Mouse (Mus musculus) myocyte (in vitro differentiated cells): ENCODE results near the gene Commd1. TPM values are rescaled to one million over a fixed set of nuclear protein-coding genes. Genes with fewer than 3 reads are reported as not detected.
A peak's percentile ranks its signal among the peaks of the same experiment; 100 is the strongest.

Experiments
- H3K27me3 ChIP-seq: one replicate; pipeline ENCODE4 v1.6.1; 2011; ENCODE audit not compliant: control insufficient read depth, insufficient read depth, insufficient read length
- H3K36me3 ChIP-seq: one replicate; pipeline ENCODE4 v1.6.1; 2011; ENCODE audit not compliant: control insufficient read depth, insufficient read depth
- H3K4me2 ChIP-seq: one replicate; pipeline ENCODE4 v1.6.1; 2011; ENCODE audit warnings: low read depth, control low read depth
- H3K4me3 ChIP-seq: one replicate; pipeline ENCODE4 v1.5.1; 2011; ENCODE audit warnings: mild to moderate bottlenecking, control low read depth, moderate library complexity
- H3K79me2 ChIP-seq: one replicate; pipeline ENCODE4 v1.6.1; 2011; ENCODE audit not compliant: control insufficient read depth, insufficient read depth
- H3ac ChIP-seq: one replicate; pipeline ENCODE4 v1.6.1; 2011; ENCODE audit not compliant: control insufficient read depth, insufficient read length
- CEBPB ChIP-seq: IDR thresholded peaks from 2 replicates; pipeline ENCODE4 v1.6.1; 2011; ENCODE audit warnings: mild to moderate bottlenecking, moderate library complexity; ENCODE audit not compliant: poor library complexity, insufficient read depth, severe bottlenecking
- E2F4 ChIP-seq: IDR thresholded peaks from one replicate; pipeline ENCODE4 v1.6.1; 2011; ENCODE audit warnings: mild to moderate bottlenecking, control low read depth, moderate library complexity; ENCODE audit not compliant: insufficient read depth
- MAX ChIP-seq: IDR thresholded peaks from one replicate; pipeline ENCODE4 v1.6.1; 2011; ENCODE audit warnings: low read depth, mild to moderate bottlenecking, control low read depth
- MYOD1 ChIP-seq, 3 experiments: IDR thresholded peaks; one replicate each; pipeline ENCODE4 v1.6.1; 2011; ENCODE audit warnings: control low read depth in 2 of 3, low read depth in 2 of 3, mild to moderate bottlenecking in 2 of 3, moderate library complexity in 1 of 3; ENCODE audit not compliant: insufficient read length in 2 of 3, control insufficient read depth in 1 of 3
- MYOG ChIP-seq, 3 experiments: IDR thresholded peaks; one replicate each; pipeline ENCODE4 v1.6.1; 2011; ENCODE audit warnings: control low read depth in 2 of 3, low read depth in 2 of 3, mild to moderate bottlenecking in 2 of 3; ENCODE audit not compliant: insufficient read length in 2 of 3, control insufficient read depth in 1 of 3, insufficient read depth in 1 of 3
- POLR2A ChIP-seq: IDR thresholded peaks from one replicate; pipeline ENCODE4 v1.6.1; 2011; ENCODE audit warnings: low read depth, mild to moderate bottlenecking, control low read depth, moderate library complexity; ENCODE audit not compliant: insufficient read length
- POLR2AphosphoS2 ChIP-seq: IDR thresholded peaks from one replicate; pipeline ENCODE4 v1.6.1; 2011; ENCODE audit warnings: low read depth, control low read depth; ENCODE audit not compliant: insufficient read length
- REST ChIP-seq: IDR thresholded peaks from one replicate; pipeline ENCODE4 v1.6.1; 2011; ENCODE audit warnings: mild to moderate bottlenecking, control low read depth, moderate library complexity; ENCODE audit not compliant: insufficient read depth, insufficient read length
- SRF ChIP-seq: IDR thresholded peaks from one replicate; pipeline ENCODE4 v1.6.1; 2011; ENCODE audit warnings: low read depth; ENCODE audit not compliant: control insufficient read depth, insufficient read length
- TCF12 ChIP-seq: IDR thresholded peaks from one replicate; pipeline ENCODE4 v1.6.1; 2011; ENCODE audit warnings: mild to moderate bottlenecking, control low read depth; ENCODE audit not compliant: poor library complexity, insufficient read depth, severe bottlenecking
- TCF3 ChIP-seq: IDR thresholded peaks from one replicate; pipeline ENCODE4 v1.6.1; 2011; ENCODE audit warnings: low read depth, control low read depth; ENCODE audit not compliant: insufficient read length
- USF1 ChIP-seq: IDR thresholded peaks from one replicate; pipeline ENCODE4 v1.6.1; 2011; ENCODE audit warnings: low read depth, mild to moderate bottlenecking, control low read depth, moderate library complexity
- polyA plus RNA-seq: library from polyadenylated mRNA; unstranded; fragments of >200 nt; fragmentation: generic; extraction: Trizol; gene quantifications from one replicate; pipeline ENCODE4 v1.2.1, GENCODE M21; 2012; ENCODE audit warnings: missing spikeins

Commd1 gene
- polyA plus RNA-seq = 174 TPM

- peak within 1 kb of the TSS; percentile 86 for H3K4me3 ChIP-seq
- TF ChIP-seq MYOD1 (IDR thresholded peaks at IDR 0.05; ENCODE audit: control insufficient read depth in 1 of 3, insufficient read length in 2 of 3, low read depth in 2 of 3) (no peak), POLR2AphosphoS2 (peak; percentile 92), E2F4 (no peak), USF1 (no peak), REST (no peak), CEBPB (no peak), SRF (no peak), POLR2A (peak; percentile 89), TCF3 (no peak), MYOG (IDR thresholded peaks at IDR 0.05; ENCODE audit: control insufficient read depth in 1 of 3, insufficient read depth in 1 of 3, insufficient read length in 2 of 3, low read depth in 2 of 3) (peak in 1 of 3 experiments; percentile 36)
- H3K79me2 ChIP-seq = peaks cover 44% of the 10 kb centered on the region
- no peaks in the 10 kb centered on the region for H3K27me3 ChIP-seq
- H3ac ChIP-seq = peak within 1 kb of the TSS; percentile 46
- no peaks in the 10 kb centered on the region for H3K36me3 ChIP-seq
- H3K4me2 ChIP-seq = peak within 1 kb of the TSS; percentile 74
Measured at GRCm38 (mm10) chr11:22981984-22982757, at the start of gene Commd1, which contains the start of gene Gm28048. Gene Commd1 (minus strand): TSS chr11:22982382. Gene Gm28048 (minus strand): TSS chr11:22982090.

- no peak overlapping the region for H3K4me2 ChIP-seq
- H3K4me3 ChIP-seq = no peak overlapping the region
Measured at GRCm38 (mm10) chr11:23029399-23029798, 47.2 kb upstream of the Commd1 start.

GRCm38 (mm10) chr11:23028957-23029356 lies 46.8 kb upstream of the Commd1 start:
- no peak overlapping the region for H3K4me3 ChIP-seq
- no peaks in the 10 kb centered on the region for H3K79me2 ChIP-seq
- TF ChIP-seq USF1 = no peak
- no peak for TF ChIP-seq SRF
- no peak for TF ChIP-seq MYOD1 (IDR thresholded peaks at IDR 0.05; ENCODE audit: control insufficient read depth in 1 of 3, insufficient read length in 2 of 3, low read depth in 2 of 3)
- TF ChIP-seq REST = no peak
- TF ChIP-seq POLR2A = no peak
- TF ChIP-seq TCF3 = no peak
- TF ChIP-seq POLR2AphosphoS2 = no peak
- TF ChIP-seq MAX = no peak
- TF ChIP-seq MYOG (IDR thresholded peaks at IDR 0.05; ENCODE audit: control insufficient read depth in 1 of 3, insufficient read depth in 1 of 3, insufficient read length in 2 of 3, low read depth in 2 of 3) = no peak
- TF ChIP-seq CEBPB = no peak
- TF ChIP-seq TCF12 = no peak
- no peak for TF ChIP-seq E2F4
- H3K27me3 ChIP-seq = no peaks in the 10 kb centered on the region
- H3ac ChIP-seq = no peak overlapping the region
- H3K36me3 ChIP-seq = no peaks in the 10 kb centered on the region
- H3K4me2 ChIP-seq = no peak overlapping the region

More at GRCm38 (mm10) chr11:23029399-23029798, 47.2 kb upstream of the Commd1 start:
- H3K27me3 ChIP-seq = no peaks in the 10 kb centered on the region
- TF ChIP-seq TCF3 (no peak), E2F4 (no peak), SRF (no peak), POLR2A (no peak), REST (no peak), MYOD1 (IDR thresholded peaks at IDR 0.05; ENCODE audit: control insufficient read depth in 1 of 3, insufficient read length in 2 of 3, low read depth in 2 of 3) (no peak), TCF12 (no peak), USF1 (no peak), MYOG (IDR thresholded peaks at IDR 0.05; ENCODE audit: control insufficient read depth in 1 of 3, insufficient read depth in 1 of 3, insufficient read length in 2 of 3, low read depth in 2 of 3) (no peak), POLR2AphosphoS2 (no peak), MAX (no peak), CEBPB (no peak)
- no peaks in the 10 kb centered on the region for H3K36me3 ChIP-seq
- no peak overlapping the region for H3ac ChIP-seq
- H3K79me2 ChIP-seq = no peaks in the 10 kb centered on the region

GRCm38 (mm10) chr11:23024169-23024568 lies 42.0 kb upstream of the Commd1 start:
- H3K79me2 ChIP-seq = no peaks in the 10 kb centered on the region
- H3K36me3 ChIP-seq = no peaks in the 10 kb centered on the region
- TF ChIP-seq MYOD1 (IDR thresholded peaks at IDR 0.05; ENCODE audit: control insufficient read depth in 1 of 3, insufficient read length in 2 of 3, low read depth in 2 of 3) (no peak), MAX (no peak), E2F4 (no peak)
- no peaks in the 10 kb centered on the region for H3K27me3 ChIP-seq
- no peak overlapping the region for H3ac ChIP-seq
- H3K4me3 ChIP-seq = no peak overlapping the region
- no peak overlapping the region for H3K4me2 ChIP-seq

GRCm38 (mm10) chr11:23023155-23023554 lies 41.0 kb upstream of the Commd1 start:
- H3K27me3 ChIP-seq = no peaks in the 10 kb centered on the region
- TF ChIP-seq POLR2A (no peak), SRF (no peak), REST (no peak), E2F4 (no peak), CEBPB (no peak), TCF12 (no peak), TCF3 (no peak), MYOD1 (IDR thresholded peaks at IDR 0.05; ENCODE audit: control insufficient read depth in 1 of 3, insufficient read length in 2 of 3, low read depth in 2 of 3) (no peak), MAX (no peak), MYOG (IDR thresholded peaks at IDR 0.05; ENCODE audit: control insufficient read depth in 1 of 3, insufficient read depth in 1 of 3, insufficient read length in 2 of 3, low read depth in 2 of 3) (no peak), POLR2AphosphoS2 (no peak), USF1 (no peak)
- no peak overlapping the region for H3K4me2 ChIP-seq
- H3K4me3 ChIP-seq = no peak overlapping the region
- H3ac ChIP-seq = no peak overlapping the region
- H3K79me2 ChIP-seq = no peaks in the 10 kb centered on the region
- no peaks in the 10 kb centered on the region for H3K36me3 ChIP-seq
